Mouse (Mus musculus) cerebellum, postnatal 36 days (tissue): ENCODE results near the gene Ltk.
A peak's percentile ranks its signal among the peaks of the same experiment; 100 is the strongest.
"Not testable (repeated sequence)": the region's sequence is repeated elsewhere in the genome, so short reads cannot be mapped to it uniquely, and the experiment has no call there.

Experiments
- DNase-seq, 2 experiments: peaks; one replicate each; pipeline ENCODE4 v3.0.0; 2021 to 2022; ENCODE audit warnings: mixed read lengths in 2 of 2

Gene Ltk

DNA sequence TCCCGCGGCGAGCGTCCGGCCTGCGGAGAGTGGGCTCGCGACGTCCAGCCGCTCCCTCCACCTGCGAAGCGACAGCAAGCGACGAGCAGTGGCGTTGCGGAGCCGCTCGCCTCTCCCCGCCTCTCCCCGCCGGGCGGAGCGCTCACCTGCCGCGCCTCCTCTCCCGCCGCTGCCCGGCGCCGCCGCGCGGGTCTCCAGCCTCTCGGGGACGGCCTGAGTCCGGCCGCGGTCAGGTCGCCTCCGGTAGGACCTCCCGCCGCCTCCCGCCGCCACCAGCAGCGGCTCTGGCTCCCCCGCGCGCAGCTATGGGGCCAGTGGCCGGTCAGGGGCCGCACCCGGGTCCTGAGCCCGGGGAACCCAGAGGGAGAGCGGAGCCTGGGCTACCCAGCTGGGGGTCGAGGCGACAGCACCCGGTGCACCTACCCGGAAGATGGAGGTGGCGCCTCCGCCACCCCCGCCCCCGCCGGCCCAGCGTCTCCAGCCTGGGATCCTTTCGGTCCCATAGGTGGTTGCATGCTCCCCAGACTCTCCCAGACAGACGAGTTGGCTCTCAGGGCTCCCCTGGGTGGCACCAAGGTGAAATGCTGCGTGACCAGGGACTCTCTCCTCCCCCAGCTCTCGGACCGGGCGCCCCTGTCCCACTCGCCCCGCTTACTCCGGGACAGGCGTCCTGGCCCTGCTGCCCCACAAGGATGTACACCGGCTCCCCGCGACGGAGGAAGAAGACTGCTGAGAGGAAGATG lies 2.0 kb downstream of the Ltk start:
- peak; percentile 39 to 48 for DNase-seq

DNA sequence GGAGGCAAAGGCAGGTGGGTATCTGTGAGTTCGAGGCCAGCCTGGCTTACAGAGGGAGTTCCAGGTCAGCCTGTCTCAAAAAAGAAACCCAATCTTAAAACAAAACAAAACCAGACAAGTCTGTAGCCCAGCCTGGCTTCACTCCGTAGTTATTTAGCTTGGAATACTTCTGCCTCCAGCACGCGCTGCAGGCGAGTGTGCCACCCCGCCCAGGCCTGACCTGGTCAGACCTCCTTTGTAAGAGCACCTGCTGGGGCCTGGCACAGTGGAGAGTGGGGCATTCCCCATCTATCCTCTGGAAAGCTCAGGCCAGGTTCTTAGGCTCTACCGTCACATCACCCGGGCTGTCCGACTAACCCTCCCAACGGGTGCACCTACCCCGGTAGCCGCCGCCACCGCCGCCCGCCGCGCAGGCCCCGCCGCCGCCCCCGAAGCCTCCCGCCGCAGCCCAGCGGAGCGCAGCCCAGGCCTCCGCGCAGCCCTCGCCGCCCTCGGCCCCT lies 2.6 kb downstream of the Ltk start:
- DNase-seq = peak; percentile 30 to 48

DNA sequence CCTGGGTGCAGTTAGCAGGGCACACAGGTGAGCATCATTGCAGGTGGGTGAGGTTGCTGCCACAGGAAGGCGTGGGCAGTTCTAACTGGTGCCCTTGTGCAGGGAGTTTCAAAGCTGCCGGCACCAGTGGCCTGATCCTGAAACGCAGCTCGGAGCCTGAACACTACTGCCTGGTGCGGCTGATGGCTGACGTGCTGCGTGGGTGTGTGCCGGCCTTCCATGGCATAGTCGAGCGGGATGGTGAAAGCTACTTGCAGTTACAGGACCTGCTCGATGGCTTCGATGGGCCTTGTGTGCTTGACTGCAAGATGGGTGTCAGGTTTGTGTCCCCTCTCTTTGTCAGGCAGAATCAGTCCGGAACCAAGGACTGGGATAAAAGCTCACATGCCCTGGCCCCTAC lies 11.0 kb downstream of the Ltk start:
- no peak for DNase-seq

DNA sequence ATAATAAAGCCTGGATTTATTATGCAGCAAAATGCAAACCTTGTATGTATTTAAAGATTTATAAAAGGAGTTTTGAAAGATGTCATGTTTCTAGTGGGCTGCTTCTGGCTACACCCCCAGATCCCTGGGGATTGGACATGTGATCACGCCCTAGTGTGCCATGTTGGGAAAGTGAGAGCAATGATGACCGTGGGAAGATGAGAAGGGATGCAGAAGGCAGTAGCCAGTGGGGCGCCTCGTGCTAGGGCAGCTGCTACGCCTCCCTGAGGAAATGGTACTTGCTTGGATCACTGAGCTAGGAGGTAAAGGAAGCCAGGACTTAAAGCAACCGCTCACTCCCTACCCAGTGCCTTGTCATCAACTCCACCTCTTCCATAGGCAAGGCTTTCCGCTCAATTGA lies 12.7 kb downstream of the Ltk start:
- no peak for DNase-seq

DNA sequence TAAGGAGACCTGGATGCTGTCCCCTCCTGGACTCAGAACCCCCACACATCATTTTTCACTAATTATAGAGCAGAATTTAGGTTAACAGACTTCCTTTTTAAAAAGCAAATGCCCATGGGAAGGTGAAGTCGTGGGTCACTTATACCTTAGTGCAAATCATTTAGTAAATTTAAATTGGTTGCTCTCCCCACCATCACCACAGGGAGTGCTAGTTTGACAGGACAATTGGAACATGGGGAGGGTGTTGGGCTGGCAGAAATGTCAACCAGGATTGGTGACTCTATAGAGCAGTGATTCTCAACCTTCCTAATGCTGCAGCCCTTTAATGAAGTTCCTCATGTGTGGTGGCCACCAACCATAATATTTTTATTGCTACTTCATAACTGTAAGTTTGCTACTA lies 14.9 kb downstream of the Ltk start:
- DNase-seq = no peak

DNA sequence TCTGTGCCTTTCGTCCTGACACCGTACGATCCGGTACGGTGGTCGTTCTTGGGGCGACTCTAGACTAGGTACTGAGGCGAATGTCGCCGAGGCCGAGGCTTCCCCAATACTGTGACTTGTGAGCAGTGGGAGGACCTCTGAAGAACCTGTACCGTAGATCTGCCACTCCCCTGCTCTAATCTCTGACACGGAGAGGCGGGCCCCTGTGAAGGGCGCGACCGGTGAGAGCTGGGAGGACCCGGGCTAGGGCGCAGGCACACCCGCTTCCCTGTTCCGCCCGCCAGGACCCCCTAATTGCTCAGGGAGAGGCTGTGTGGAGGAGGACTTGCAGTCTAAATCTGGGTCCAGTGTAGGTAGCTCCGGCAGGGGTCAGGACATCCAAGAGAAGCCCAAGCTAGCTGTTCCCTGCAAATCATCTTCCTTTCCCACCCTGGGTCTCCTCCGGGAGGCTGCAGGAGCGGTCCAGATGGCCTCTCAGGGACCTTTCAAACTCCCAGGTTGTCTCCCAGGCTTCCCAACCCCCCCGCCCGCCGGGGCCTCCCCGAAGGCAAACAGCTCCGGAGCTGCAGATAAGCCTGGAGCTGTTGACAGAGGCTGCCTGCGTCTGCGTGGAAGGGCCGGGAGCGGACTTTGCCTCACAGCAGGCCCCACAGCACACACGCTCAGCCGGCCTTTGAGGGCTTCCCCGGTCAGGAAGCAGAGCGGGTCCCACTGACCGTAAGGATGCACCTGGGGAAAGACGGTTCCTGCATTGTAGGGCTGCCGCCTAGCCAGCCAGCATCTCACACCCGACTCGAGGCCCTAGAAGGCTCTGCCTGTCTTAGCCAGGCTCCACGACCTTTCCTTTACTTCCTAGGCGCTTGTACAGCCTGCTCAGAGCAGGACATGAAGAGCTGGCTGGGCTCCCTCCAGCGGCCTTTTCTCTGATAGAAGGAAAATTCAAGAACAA lies 15.8 kb downstream of the Ltk start:
- no peak for DNase-seq

DNA sequence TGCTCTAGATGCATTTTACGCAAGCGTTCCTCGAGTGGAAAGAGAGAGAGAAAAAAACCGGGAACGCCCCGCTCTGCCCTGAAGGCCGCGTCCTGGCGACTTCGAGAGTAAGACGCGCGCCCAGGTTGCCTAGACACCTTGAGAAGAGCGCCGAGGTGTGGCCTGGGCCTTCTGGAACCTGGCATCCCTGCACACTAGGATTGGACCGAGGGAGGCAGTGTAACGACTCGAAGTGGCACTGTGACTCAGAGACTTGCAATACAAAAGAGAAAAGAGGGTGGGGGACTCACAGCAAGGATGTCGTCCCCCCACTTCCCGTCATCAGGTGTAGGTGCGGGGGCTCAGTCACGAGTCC lies 16.4 kb downstream of the Ltk start:
- no peak for DNase-seq

DNA sequence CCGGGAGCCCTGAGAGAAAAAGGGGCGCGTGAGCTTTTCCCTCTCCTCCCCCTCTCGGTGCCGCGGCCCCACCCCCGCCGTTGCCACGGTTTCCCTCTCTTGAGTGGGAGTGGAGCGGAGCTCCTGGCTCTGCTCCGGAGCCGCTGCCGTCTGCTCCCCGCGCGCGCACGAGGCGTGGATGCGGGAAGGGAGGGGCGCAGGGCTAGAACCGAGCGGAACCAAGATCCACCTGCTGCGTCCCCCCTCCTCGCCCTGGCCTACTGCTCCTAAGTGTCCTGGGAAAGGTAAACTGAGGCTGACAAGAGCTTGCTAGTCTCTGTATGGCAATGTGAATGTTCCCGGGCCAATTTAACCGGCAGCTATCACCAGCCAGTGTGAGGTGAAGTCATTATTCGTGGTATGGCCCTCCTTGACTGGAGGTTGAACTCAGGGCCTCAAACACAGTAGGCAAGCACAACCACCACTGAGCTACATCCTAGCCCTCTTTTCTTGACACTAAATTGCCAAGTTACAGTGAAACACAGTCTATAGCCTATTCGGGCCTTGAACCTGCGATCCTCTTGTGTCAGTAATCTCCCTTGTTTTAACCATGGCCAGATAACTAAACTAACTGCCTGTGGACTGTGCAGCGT lies 16.9 kb downstream of the Ltk start:
- no peak for DNase-seq

DNA sequence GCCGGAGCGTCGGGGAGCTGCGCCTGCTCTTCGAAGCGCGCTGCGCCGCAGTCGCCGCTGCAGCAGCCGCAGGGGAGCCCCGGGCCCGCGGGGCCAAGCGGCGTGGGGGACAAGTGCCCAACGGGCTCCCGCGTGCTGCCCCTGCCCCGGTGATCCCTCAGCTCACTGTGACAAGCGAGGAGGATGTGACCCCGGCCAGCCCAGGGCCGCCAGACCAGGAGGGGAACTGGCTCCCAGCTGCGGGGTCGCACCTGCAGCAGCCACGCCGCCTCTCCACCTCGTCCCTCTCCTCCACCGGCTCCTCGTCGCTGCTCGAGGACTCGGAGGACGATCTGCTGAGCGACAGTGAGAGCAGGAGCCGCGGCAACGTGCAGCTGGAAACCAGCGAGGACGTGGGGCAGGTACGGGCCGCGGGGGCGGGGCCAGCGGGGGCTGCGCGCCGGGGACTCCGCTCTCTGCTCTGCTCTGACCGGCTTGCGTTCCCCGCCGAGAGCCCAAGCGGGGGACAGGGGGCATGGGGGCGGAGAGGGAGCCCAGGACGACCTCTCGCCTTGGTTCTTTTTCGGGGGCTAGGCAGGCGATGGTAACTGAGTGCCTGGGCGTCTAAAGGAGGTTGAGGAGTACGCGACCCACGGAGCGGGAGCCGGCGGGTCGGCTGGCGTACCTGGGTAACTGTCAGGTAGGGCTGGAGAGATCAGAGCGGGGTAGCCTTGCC lies 17.6 kb downstream of the Ltk start:
- DNase-seq = no peak

DNA sequence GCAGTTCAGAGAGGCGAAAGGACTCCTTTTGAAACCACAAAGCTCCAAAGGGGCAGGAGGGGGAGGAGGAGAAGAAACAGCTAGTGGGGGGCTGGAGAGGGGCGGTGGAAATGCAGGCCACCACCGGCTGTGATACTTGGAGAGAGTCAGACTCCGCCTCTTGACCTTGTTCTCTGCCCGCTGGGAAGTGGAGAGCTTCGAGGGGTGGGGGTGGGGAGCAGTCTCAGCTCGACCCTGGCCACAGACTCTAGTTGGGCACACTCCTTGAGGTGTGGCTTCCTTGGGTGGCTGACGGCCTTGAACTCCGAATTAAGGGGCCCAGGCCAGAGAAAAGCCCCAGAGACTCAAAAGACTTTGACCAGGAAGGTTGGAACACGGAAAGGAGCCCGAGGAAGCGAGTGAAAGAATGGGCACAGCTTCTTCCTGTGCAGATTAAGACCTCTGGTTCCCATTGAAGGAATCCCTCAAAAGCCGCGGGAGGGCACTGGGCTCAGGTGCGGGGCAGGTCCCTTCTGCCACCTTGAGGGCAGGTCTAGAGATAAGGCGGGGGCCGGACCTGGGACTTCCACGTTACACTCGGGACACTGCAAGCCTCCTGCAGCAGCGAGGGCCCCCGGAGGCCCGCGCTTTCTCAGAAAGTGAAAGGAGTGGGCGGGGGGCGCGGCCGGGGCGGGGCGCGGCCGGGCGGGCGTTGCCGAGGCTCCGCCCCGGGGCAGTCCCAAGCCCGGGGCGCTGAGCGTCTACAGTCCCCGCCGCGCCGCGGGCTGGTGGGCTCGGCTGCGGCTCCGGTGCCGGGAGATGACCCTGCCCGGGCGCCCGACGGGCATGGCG lies 18.4 kb downstream of the Ltk start, which contains the start of gene Itpka:
TSS of gene Itpka (plus strand) at position 757 of the 831 bp plus-strand sequence.
- DNase-seq = peak in 1 of 2 experiments; percentile 14

DNA sequence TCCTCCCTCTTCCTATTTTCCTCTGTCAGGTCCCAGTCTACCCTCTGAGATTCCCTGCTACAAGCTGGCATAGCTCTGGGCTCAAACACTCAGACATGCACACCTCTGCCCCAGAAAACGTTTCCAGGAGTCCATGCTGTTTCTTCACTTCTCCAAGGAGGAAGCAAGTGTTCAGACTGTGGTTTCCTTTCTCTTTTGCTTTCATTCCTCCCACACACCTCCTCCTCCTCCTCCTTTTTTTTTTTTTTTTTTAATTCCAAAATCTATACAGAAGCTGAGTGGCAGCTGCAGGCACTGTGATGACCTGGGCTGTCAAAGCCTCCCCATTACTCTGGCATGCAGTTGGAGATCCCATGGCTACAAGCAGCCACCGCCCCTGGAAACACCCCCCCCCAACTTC lies 19.7 kb downstream of the Ltk start:
- DNase-seq = no peak

DNA sequence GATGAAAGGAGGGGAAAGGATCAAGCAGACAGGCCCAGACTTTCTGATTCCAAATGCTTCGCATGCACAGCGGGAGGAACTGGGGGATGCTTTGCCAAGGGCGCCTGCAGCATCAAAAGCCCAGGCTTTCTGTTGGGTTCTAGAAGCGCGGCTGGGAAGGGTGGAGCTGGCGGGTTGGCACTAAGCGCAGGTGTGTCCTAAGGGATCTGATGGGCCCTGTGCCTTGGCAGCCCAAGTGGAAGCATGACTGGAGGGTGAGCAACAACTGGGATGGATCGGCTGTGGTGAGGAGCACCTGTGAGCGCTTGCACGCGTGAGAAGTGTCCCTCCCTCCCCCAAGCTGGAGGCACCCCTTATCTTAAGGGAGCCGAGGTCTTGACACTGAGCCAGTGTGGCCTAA lies 23.1 kb downstream of the Ltk start:
- DNase-seq = no peak

DNA sequence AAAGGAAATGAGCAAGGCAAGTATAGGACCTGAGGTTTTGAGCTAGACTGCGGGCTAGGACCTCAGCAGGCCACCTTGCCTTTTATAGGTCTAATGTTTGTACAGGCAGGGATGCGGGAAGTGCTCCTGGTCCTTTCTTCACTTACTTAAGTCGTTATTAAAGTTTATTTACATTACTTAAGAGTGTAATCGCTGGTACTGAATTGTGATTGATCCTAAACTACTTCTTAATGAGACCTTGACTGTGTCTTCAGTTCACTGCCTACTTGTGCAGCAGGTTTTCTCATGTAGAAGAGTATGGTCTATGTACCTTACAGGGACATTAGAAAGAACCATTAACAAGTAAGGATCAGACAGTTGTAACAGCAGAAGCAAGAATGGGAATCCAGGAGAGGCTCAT lies 29.5 kb downstream of the Ltk start:
- no peak for DNase-seq

DNA sequence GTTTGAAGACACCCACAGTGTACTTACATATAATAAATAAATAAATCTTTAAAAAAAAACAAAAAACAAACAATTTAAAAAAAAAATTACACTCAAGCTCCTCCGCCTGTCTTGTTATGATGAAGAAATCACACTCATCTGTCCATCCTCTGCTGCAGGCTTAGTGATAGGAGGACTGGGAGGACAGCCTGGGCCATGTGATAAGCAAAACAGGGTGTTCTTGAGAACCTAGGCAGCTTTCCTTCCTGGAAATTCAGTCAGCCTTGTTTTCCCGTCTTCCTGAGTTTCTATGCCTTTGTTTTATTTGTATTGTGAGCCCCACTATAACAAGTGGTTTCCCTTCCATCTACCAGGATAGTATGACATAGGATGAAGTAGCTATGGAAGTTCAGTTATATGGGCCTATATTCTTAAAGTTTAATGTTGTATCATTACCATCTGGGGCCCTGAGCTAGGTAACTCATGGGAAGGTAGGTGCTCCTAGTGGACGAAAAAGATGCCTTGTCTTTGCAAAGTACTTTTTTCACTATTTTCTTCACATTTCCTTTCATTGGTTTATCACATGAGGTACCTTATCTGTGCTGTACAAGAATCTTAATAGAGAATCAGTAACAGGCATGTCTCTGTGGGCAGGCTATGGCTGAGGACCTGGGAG lies 32.3 kb downstream of the Ltk start:
- DNase-seq = no peak

DNA sequence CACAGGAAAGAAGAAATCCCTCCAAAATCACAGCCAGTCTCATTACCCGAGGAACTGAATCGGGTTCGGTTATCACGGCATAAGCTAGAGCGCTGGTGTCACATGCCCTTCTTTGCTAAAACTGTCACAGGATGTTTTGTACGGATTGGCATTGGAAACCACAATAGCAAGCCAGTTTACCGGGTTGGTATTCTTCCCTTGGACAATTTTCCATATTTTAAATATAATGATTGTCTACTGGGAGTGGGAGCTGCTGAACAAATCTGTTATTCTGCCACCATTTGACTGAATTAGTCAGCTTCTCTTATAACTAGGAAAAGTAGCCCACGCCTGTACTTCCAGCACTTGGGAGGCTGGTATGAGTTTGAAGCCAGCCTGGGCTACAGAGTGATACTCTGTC lies 39.2 kb downstream of the Ltk start:
- no peak for DNase-seq

DNA sequence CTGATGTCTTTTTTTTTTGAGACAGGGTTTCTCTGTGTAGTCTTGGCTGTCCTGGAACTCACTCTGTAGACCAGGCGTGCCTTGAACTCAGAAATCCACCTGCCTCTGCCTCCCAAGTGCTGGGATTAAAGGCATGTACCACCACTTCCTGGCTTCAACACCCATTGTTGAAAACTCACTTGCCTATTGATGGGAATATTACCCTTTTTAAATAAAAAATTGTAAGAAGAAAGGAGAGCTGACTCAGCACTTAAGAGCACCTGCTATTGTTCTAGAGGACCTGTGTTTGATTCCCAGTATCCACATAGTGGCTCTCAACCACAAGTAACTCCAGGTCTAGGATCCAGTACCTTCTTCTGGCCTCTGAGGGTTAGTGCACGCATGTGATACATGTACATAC lies 44.4 kb downstream of the Ltk start:
- DNase-seq = not testable (repeated sequence)

DNA sequence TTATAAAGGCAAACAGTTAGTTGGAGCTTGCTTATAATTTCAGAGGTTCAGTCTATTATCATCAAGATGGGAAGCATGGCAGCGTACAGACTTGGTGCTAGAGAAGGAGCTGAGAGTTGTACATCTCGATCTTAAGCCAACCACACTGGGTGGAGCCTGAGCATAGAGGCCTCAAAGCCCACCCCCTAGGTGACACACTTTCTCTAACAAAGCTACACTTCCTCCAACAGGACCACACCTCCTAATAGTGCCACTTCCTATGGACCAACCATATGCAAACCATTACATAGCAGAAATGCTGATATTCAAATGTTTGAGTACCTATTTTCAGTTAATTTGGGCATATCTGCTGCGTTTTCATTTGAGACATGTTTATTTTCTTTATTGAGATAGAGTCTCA lies 50.2 kb downstream of the Ltk start:
- DNase-seq = no peak

DNA sequence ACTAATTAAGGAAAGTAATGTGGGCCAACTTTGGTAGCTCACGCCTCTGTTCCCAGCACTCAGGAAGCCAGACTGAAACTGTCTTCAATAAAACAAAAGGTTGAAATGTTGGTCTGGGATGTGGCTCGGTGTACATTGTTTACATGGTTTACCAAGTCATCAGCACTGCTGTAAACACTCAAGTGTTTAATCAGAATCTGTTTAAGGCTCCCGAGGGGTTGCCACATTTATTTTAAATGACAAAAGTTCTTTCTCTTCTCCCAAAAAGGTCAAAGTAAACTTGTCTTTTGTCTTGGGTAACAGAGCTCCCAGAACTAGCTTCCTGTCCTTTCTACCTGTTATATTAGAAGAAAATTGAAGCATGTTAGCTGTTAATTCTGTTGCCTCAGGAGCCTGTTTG lies 52.6 kb downstream of the Ltk start:
- no peak for DNase-seq

DNA sequence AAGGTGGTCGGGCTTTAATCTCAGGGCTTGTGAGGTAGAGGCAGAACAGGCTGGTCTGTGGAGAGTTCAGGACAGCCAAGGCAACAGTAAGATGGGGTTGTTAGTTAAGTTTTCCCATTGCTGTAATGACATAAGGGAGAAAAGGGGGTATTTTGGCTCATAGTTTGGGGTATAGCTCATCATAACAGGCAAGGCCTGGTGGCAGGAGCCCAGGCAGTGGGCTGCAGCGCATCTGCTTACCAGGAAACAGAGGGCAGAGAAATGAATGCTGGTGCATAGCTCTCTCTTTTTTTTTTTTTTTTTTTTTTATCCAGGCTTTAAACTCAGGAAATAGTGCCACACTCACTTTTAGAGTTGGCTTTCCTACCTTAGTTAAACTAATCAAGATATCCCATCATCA lies 57.1 kb downstream of the Ltk start:
- no peak for DNase-seq
